Mouse (Mus musculus): ENCODE measurements at regions not wholly inside any gene's neighbourhood (a gene's known extent, or its start where the extent isn't known, plus 50 kb on each side); places are given as distances from the start of the nearest gene placed in this dataset.
A peak's percentile ranks its signal among the peaks of the same experiment; 100 is the strongest.

- no peak for TF ChIP-seq CTCF (IDR thresholded peaks at IDR 0.05; ENCODE audit: low read depth)
- Histone ChIP-seq H3K27ac (ENCODE audit: low read depth, low read length) (no peak overlapping the region), H3K4me1 (replicated peaks; ENCODE audit: control insufficient read depth, insufficient read depth, low read length) (no peaks in the 10 kb centered on the region), H3K4me2 (replicated peaks; ENCODE audit: low read depth) (no peak overlapping the region), H3K9ac (ENCODE audit: low read depth, low read length) (no peak overlapping the region), H3K4me3 (ENCODE audit: low read depth, low read length) (no peak overlapping the region), H3K36me3 (ENCODE audit: control insufficient read depth, insufficient read depth) (no peaks in the 10 kb centered on the region), H3K9me3 (ENCODE audit: control insufficient read depth) (no peaks in the 10 kb centered on the region), H3K27me3 (replicated peaks; ENCODE audit: control insufficient read depth, insufficient read depth, low read length) (no peaks in the 10 kb centered on the region)
- WGBS: 85% methylated on average over 11 of the region's 11 CpGs
- ATAC-seq: no peak
These were observed 360.1 kb upstream of the Trpc7 start for GRCm38 (mm10) chr13:57255920-57256319.

- Histone ChIP-seq H3K27ac (ENCODE audit: low read depth, low read length) (no peak overlapping the region), H3K9me3 (ENCODE audit: control insufficient read depth) (no peaks in the 10 kb centered on the region), H3K4me1 (replicated peaks; ENCODE audit: control insufficient read depth, insufficient read depth, low read length) (no peaks in the 10 kb centered on the region), H3K9ac (ENCODE audit: low read depth, low read length) (no peak overlapping the region), H3K4me2 (replicated peaks; ENCODE audit: low read depth) (no peak overlapping the region), H3K4me3 (ENCODE audit: low read depth, low read length) (no peak overlapping the region), H3K36me3 (ENCODE audit: control insufficient read depth, insufficient read depth) (no peaks in the 10 kb centered on the region), H3K27me3 (replicated peaks; ENCODE audit: control insufficient read depth, insufficient read depth, low read length) (no peaks in the 10 kb centered on the region)
- WGBS: 77% methylated on average over 5 of the region's 5 CpGs
- TF ChIP-seq CTCF (IDR thresholded peaks at IDR 0.05; ENCODE audit: low read depth): no peak
- ATAC-seq: no peak
These were observed 354.1 kb upstream of the Trpc7 start for GRCm38 (mm10) chr13:57249851-57250250.

GRCm38 (mm10) chr13:57249401-57249800, 353.6 kb upstream of the Trpc7 start:
- WGBS: 84% methylated on average over 4 of the region's 4 CpGs
- Histone ChIP-seq H3K4me3 (ENCODE audit: low read depth, low read length) (no peak overlapping the region), H3K9me3 (ENCODE audit: control insufficient read depth) (no peaks in the 10 kb centered on the region), H3K27me3 (replicated peaks; ENCODE audit: control insufficient read depth, insufficient read depth, low read length) (no peaks in the 10 kb centered on the region), H3K36me3 (ENCODE audit: control insufficient read depth, insufficient read depth) (no peaks in the 10 kb centered on the region), H3K27ac (ENCODE audit: low read depth, low read length) (no peak overlapping the region), H3K9ac (ENCODE audit: low read depth, low read length) (no peak overlapping the region), H3K4me2 (replicated peaks; ENCODE audit: low read depth) (no peak overlapping the region), H3K4me1 (replicated peaks; ENCODE audit: control insufficient read depth, insufficient read depth, low read length) (no peaks in the 10 kb centered on the region)
- TF ChIP-seq CTCF (IDR thresholded peaks at IDR 0.05; ENCODE audit: low read depth): no peak
- no peak for ATAC-seq

GRCm38 (mm10) chr13:57246238-57246963, 350.6 kb upstream of the Trpc7 start:
- Histone ChIP-seq H3K27me3 (replicated peaks; ENCODE audit: control insufficient read depth, insufficient read depth, low read length) (no peaks in the 10 kb centered on the region), H3K9ac (ENCODE audit: low read depth, low read length) (no peak overlapping the region), H3K4me2 (replicated peaks; ENCODE audit: low read depth) (peak overlapping the region; percentile 18; the same call in 1 of the 2 replicates), H3K27ac (ENCODE audit: low read depth, low read length) (no peak overlapping the region), H3K4me1 (replicated peaks; ENCODE audit: control insufficient read depth, insufficient read depth, low read length) (no peaks in the 10 kb centered on the region), H3K4me3 (ENCODE audit: low read depth, low read length) (no peak overlapping the region), H3K9me3 (ENCODE audit: control insufficient read depth) (no peaks in the 10 kb centered on the region), H3K36me3 (ENCODE audit: control insufficient read depth, insufficient read depth) (no peaks in the 10 kb centered on the region)
- TF ChIP-seq CTCF (IDR thresholded peaks at IDR 0.05; ENCODE audit: low read depth): no peak
- WGBS: 41% methylated on average over 18 of the region's 18 CpGs
- ATAC-seq: no peak

GRCm38 (mm10) chr13:57236917-57237316, 341.1 kb upstream of the Trpc7 start:
- Histone ChIP-seq H3K9me3 (ENCODE audit: control insufficient read depth) (no peaks in the 10 kb centered on the region), H3K36me3 (ENCODE audit: control insufficient read depth, insufficient read depth) (no peaks in the 10 kb centered on the region), H3K27me3 (replicated peaks; ENCODE audit: control insufficient read depth, insufficient read depth, low read length) (no peaks in the 10 kb centered on the region), H3K4me1 (replicated peaks; ENCODE audit: control insufficient read depth, insufficient read depth, low read length) (no peaks in the 10 kb centered on the region), H3K4me2 (replicated peaks; ENCODE audit: low read depth) (no peak overlapping the region), H3K9ac (ENCODE audit: low read depth, low read length) (no peak overlapping the region), H3K4me3 (ENCODE audit: low read depth, low read length) (no peak overlapping the region), H3K27ac (ENCODE audit: low read depth, low read length) (no peak overlapping the region)
- ATAC-seq: no peak
- TF ChIP-seq CTCF (IDR thresholded peaks at IDR 0.05; ENCODE audit: low read depth): no peak
- 24% methylated on average over 4 of the region's 4 CpGs for WGBS

- Histone ChIP-seq H3K4me1 (replicated peaks; ENCODE audit: control insufficient read depth, insufficient read depth, low read length) (no peaks in the 10 kb centered on the region), H3K36me3 (ENCODE audit: control insufficient read depth, insufficient read depth) (no peaks in the 10 kb centered on the region), H3K9ac (ENCODE audit: low read depth, low read length) (no peak overlapping the region), H3K4me2 (replicated peaks; ENCODE audit: low read depth) (no peak overlapping the region), H3K9me3 (ENCODE audit: control insufficient read depth) (no peaks in the 10 kb centered on the region), H3K27me3 (replicated peaks; ENCODE audit: control insufficient read depth, insufficient read depth, low read length) (no peaks in the 10 kb centered on the region), H3K27ac (ENCODE audit: low read depth, low read length) (no peak overlapping the region), H3K4me3 (ENCODE audit: low read depth, low read length) (no peak overlapping the region)
- no peak for ATAC-seq
- 62% methylated on average over 5 of the region's 5 CpGs for WGBS
- no peak for TF ChIP-seq CTCF (IDR thresholded peaks at IDR 0.05; ENCODE audit: low read depth)
These were observed 340.4 kb upstream of the Trpc7 start for GRCm38 (mm10) chr13:57236211-57236610.
